Comparison of ENCODE assay signal across 24 mouse cellular contexts in genomic region chr2:133221762-133222556, GRCm38 (mm10).
"Had no signal": no experiment of that assay in that cellular context is flagged by ENCODE, and none has a peak within 500 bp of the region (broad histone marks: within the 10 kb centered on the region; RNA-seq: fewer than 3 reads in every experiment).

No protein-coding gene starts in this region.

- H3K27me3 ChIP-seq: limb, embryonic 13.5 days; liver, embryonic 12.5 days; liver, embryonic 15.5 days; midbrain, embryonic 12.5 days; neural tube, embryonic 13.5 days; stomach, embryonic 15.5 days had no signal

- ATAC-seq: intestine, embryonic 16.5 days; liver, embryonic 12.5 days; midbrain, embryonic 16.5 days had no signal

- H3K27ac ChIP-seq: layer of hippocampus, adult 2 months; limb, embryonic 10.5 days; limb, embryonic 13.5 days; liver, embryonic 12.5 days; liver, embryonic 15.5 days; midbrain, embryonic 12.5 days; neural tube, embryonic 13.5 days; stomach, embryonic 15.5 days had no signal

- H3K36me3 ChIP-seq: limb, embryonic 10.5 days; limb, embryonic 13.5 days; liver, embryonic 12.5 days; liver, embryonic 15.5 days; midbrain, embryonic 12.5 days; neural tube, embryonic 13.5 days; stomach, embryonic 15.5 days had no signal

- H3K9me3 ChIP-seq: limb, embryonic 10.5 days; limb, embryonic 13.5 days; liver, embryonic 12.5 days; liver, embryonic 15.5 days; midbrain, embryonic 12.5 days; neural tube, embryonic 13.5 days; stomach, embryonic 15.5 days had no signal

- H3K4me3 ChIP-seq: layer of hippocampus, adult 2 months; limb, embryonic 10.5 days; limb, embryonic 13.5 days; liver, embryonic 12.5 days; liver, embryonic 15.5 days; midbrain, embryonic 12.5 days; myocyte; neural tube, embryonic 13.5 days; stomach, embryonic 15.5 days had no signal

- H3K4me2 ChIP-seq: limb, embryonic 13.5 days; liver, embryonic 12.5 days; liver, embryonic 15.5 days; midbrain, embryonic 12.5 days; neural tube, embryonic 13.5 days; stomach, embryonic 15.5 days had no signal

- H3K9ac ChIP-seq: limb, embryonic 13.5 days; liver, embryonic 12.5 days; liver, embryonic 15.5 days; midbrain, embryonic 12.5 days; neural tube, embryonic 13.5 days; stomach, embryonic 15.5 days had no signal

- H3K4me1 ChIP-seq: limb, embryonic 10.5 days; limb, embryonic 13.5 days; liver, embryonic 12.5 days; liver, embryonic 15.5 days; midbrain, embryonic 12.5 days; neural tube, embryonic 13.5 days; stomach, embryonic 15.5 days had no signal

- DNase-seq: kidney, adult 18-20 months; kidney, adult 9 months; kidney, postnatal 14 days; layer of hippocampus, adult 9-11 months; liver; lung, adult 18-20 months; lung, postnatal 4 days; retina, postnatal 1 day; right cerebral cortex, postnatal 25 days; spleen, adult 18-20 months; thymus, adult 2 months; thymus, postnatal 14 days; thymus, postnatal 4 days had no signal
